Mouse (Mus musculus): ENCODE data around the gene Timm8b.
"Not testable (repeated sequence)": the region's sequence is repeated elsewhere in the genome, so short reads cannot be mapped to it uniquely, and the experiment has no call there.

Timm8b gene

GRCm38 (mm10) chr9:50602055-50602845, 1.5 kb upstream of the Timm8b start:
- DNase-seq, result no peak

DNA sequence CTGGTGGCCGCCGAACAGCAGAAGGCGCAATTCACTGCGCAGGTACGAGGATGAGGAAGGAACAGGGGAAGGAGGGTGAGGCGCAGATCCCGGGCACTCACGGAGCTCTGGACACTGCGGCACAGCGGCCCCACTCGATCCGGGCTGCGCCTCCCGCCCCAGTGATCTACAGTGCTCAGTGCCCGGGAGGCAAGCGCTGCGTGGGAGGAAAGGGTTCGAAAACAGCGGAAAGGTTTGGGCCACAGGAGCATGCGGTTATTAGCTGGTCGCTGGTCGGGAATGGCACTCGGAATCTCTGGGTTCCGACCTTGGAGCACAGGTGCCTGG, 251 bp downstream of the Timm8b start:
- DNase-seq, result no peak

- no peak for DNase-seq
Observed at GRCm38 (mm10) chr9:50604338-50604737, 628 bp downstream of the Timm8b start.

GRCm38 (mm10) chr9:50612115-50612514, 8.4 kb downstream of the Timm8b start:
- DNase-seq, result no peak

- DNase-seq, result no peak
Observed at GRCm38 (mm10) chr9:50616161-50616560, 12.5 kb downstream of the Timm8b start.

- peak; percentile 93 to 96 for DNase-seq
Observed at GRCm38 (mm10) chr9:50616766-50617603, 13.3 kb downstream of the Timm8b start, which contains the start of the genes Pih1d2 and Nkapd1. Gene Pih1d2 (plus strand): TSS chr9:50617321. Gene Nkapd1 (minus strand): TSS chr9:50617464.

- DNase-seq, result no peak
Observed at GRCm38 (mm10) chr9:50617794-50618330, 14.2 kb downstream of the Timm8b start.

GRCm38 (mm10) chr9:50630903-50631302, 27.2 kb downstream of the Timm8b start:
- not testable (repeated sequence) for DNase-seq

DNA sequence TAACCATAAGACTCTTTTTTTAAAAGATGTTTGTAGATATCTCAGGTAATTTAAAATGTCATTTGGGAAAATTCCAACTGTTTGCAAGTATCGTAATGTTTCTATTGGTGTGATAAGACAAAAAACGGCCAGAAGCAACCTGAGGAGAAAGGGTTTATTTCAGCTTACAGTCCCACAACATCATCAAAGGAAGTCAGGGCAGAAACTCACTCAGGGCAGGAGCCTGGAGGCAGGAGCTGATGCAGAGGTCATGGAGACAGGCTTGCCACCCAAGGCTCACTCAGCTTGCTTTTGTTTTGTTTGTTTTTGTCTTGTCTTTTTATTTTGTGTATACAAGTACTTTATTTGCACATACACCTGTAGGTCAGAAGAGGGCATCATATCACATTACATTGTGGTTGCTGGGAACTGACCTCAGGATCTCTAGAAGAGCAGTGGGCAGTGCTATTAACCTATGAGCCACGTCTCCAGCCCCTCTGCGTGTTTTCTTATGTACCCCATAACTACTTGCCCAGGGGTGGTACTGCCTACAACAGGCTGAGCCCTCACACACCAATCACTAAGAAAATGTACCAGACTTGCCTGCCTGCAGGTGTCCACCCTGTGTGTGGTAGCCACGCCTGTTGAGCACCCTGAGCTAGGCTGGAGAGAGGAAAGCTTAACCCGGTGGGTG, 28.4 kb downstream of the Timm8b start:
- no peak for DNase-seq

DNA sequence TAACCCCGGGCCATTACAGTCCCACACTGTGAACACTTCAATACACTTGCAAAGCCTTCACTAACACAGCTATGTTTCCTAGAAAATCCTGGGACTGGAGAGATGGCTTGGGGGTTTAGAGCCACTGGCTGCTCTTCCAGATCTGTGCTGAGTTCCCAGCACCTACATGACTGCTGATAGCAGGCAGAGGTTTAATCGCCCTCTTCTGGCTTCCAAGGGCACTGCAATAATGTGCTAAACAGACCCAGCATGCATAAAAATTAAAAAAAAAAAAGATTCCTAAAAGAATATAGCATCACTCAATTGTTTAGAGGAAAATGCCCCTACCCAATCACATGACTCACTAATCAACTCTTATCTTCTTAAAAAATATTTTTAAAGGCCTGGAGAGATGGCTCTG, 29.3 kb downstream of the Timm8b start:
- no peak for DNase-seq

GRCm38 (mm10) chr9:50634270-50634669, 30.6 kb downstream of the Timm8b start:
- DNase-seq, result no peak

DNA sequence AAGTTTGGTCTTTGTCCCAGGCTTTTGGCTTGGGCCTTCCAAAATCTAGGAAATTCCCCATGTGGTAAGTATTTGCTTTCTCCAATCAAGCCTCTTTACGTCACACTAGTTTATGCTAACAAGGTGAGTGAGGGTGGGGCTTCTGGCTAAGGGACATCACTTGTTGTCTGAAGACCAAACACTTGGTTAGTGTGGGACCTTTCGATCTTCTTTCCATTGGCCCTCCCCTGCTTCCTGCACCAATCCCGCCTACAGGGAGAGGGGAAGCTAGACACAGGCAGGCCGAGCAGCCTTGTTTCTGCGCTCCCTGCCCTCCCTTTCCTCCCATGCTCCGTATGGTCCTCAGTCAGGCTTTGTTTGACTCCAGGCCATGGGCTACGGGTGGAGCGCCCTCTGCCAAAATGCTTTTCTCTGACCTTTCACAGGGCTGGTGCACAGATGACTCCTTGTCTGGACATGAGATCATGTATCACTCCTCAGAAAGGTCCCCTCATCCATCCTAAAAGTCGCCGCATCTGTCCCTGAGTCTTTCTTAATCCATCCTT, 43.2 kb downstream of the Timm8b start:
- no peak for DNase-seq

DNA sequence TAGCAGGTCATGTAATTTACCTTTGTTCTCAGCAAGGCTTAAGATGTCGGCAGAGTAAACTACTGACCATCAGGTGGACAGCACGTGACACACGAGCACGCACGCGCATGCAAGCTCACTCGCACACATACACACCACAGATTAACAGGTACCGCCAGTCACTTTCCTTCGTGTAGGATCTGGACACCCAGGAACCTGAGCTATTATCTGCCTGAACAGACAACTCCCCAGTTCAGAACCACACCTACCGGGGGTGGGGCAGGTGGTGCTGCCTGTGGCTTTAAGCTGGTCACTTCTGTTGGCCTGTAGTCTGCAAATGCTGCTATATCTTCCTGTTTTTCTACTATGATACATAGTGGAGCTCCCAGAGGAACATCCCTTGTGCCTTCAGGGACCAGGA, 46.8 kb downstream of the Timm8b start:
- no peak for DNase-seq
